Mouse (Mus musculus) natural killer cell, adult 2 months (primary cell): ENCODE data around the gene Catsper2.

Experiments
- DNase-seq, 2 experiments: peaks; one replicate each; pipeline ENCODE4 v3.0.0; 2022; ENCODE audit warnings: low spot score in 2 of 2

Catsper2 gene

GRCm38 (mm10) chr2:121354378-121354777 lies 59.2 kb downstream of the Catsper2 start:
- DNase-seq: no peak

DNA sequence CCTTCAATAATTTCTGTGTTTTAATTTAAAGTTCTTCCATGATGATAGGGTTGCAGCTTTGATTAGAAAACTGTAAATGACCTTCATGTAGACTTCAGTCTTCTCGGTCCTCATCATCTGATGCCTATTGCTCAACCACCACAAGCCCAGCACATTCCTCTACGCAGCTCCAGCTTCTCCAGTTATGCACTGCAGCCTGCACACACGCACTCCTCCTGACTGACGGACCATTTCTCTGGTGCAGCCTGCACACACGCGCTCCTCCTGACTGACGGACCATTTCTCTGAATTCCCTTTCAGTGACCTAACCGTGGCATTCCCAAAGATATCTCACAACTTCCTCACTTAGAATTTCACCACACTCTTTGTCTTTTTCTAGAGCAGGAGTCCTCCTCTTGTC lies 60.4 kb downstream of the Catsper2 start:
- DNase-seq: no peak
